Mouse (Mus musculus) gastrocnemius, postnatal 4 days (tissue): ENCODE data around the gene Scn7a. TPM values are rescaled to one million over a fixed set of nuclear protein-coding genes. Genes with fewer than 3 reads are reported as not detected.
A peak's percentile ranks its signal among the peaks of the same experiment; 100 is the strongest.

Experiments
- DNase-seq, 2 experiments: peaks; one replicate each; pipeline ENCODE4 v3.0.0; 2021 to 2022; ENCODE audit warnings: low spot score in 2 of 2, mixed read lengths in 2 of 2
- long read RNA-seq, 2 experiments: library from polyadenylated mRNA; stranded (forward); transcript quantifications; one replicate each; pipeline ENCODE4 v2.0.0; 2021
- total RNA-seq, 2 experiments: library from RNA; stranded (reverse); gene quantifications; 2 replicates each; pipeline ENCODE4 v1.2.3; 2021

Gene Scn7a
- 1 to 10 TPM; 2.4 to 2.5 TPM for total RNA-seq
- long read RNA-seq, experiment 1, partial matches to known transcripts = 0 of 2 reads
- long read RNA-seq, experiment 1, other reads (novel, unspliced or antisense) = 2 of 2 reads
- long read RNA-seq, experiment 2, partial matches to known transcripts = 0 of 2 reads
- long read RNA-seq, experiment 2, other reads (novel, unspliced or antisense) = 2 of 2 reads

- peak in 1 of 2 experiments; percentile 9 for DNase-seq
Observed at GRCm38 (mm10) chr2:66784765-66785164, at the start of gene Scn7a. Scn7a (minus strand) TSS chr2:66784914.

- DNase-seq = no peak
Observed at GRCm38 (mm10) chr2:66827729-66828128, 43.0 kb upstream of the Scn7a start.

GRCm38 (mm10) chr2:66819862-66820559 lies 35.3 kb upstream of the Scn7a start:
- no peak for DNase-seq

GRCm38 (mm10) chr2:66799676-66800249 lies 15.0 kb upstream of the Scn7a start:
- DNase-seq = no peak

GRCm38 (mm10) chr2:66797493-66797892 lies 12.8 kb upstream of the Scn7a start:
- no peak for DNase-seq

- no peak for DNase-seq
Observed at GRCm38 (mm10) chr2:66791629-66792028, 6.9 kb upstream of the Scn7a start.

- no peak for DNase-seq
Observed at GRCm38 (mm10) chr2:66780884-66781283, 3.8 kb downstream of the Scn7a start.

- no peak for DNase-seq
Observed at GRCm38 (mm10) chr2:66767980-66768379, 16.7 kb downstream of the Scn7a start.

GRCm38 (mm10) chr2:66765170-66765569 lies 19.5 kb downstream of the Scn7a start:
- DNase-seq = no peak

GRCm38 (mm10) chr2:66762905-66763304 lies 21.8 kb downstream of the Scn7a start:
- DNase-seq = no peak

- DNase-seq = no peak
Observed at GRCm38 (mm10) chr2:66728002-66728401, 56.7 kb downstream of the Scn7a start.

- DNase-seq = no peak
Observed at GRCm38 (mm10) chr2:66727585-66727974, 57.1 kb downstream of the Scn7a start.

GRCm38 (mm10) chr2:66726878-66727584 lies 57.7 kb downstream of the Scn7a start:
- no peak for DNase-seq

- DNase-seq = no peak
Observed at GRCm38 (mm10) chr2:66712071-66712470, 72.6 kb downstream of the Scn7a start.

- no peak for DNase-seq
Observed at GRCm38 (mm10) chr2:66692300-66692699, 92.4 kb downstream of the Scn7a start.

- no peak for DNase-seq
Observed at GRCm38 (mm10) chr2:66661988-66662387, 122.7 kb downstream of the Scn7a start.

- no peak for DNase-seq
Observed at GRCm38 (mm10) chr2:66656430-66656829, 128.3 kb downstream of the Scn7a start.

- DNase-seq = no peak
Observed at GRCm38 (mm10) chr2:66655431-66655830, 129.3 kb downstream of the Scn7a start.

GRCm38 (mm10) chr2:66644384-66644783 lies 140.3 kb downstream of the Scn7a start:
- DNase-seq = no peak

GRCm38 (mm10) chr2:66634580-66635359 lies 149.9 kb downstream of the Scn7a start, which contains the start of gene Scn9a:
Scn9a (minus strand) TSS chr2:66634962.
- peak in 1 of 2 experiments; percentile 8 for DNase-seq

GRCm38 (mm10) chr2:66632728-66633127 lies 152.0 kb downstream of the Scn7a start:
- no peak for DNase-seq
